Mouse (Mus musculus) kidney, embryonic 14.5 days (tissue): ENCODE results near the gene Smc3. TPM values are rescaled to one million over a fixed set of nuclear protein-coding genes. Genes with fewer than 3 reads are reported as not detected.
A peak's percentile ranks its signal among the peaks of the same experiment; 100 is the strongest.

ENCODE experiments used
- ATAC-seq: fragments of 200-750 bp; cut with Nextera tagmentation; 2 replicates; pipeline ENCODE4 v1.8.0; 2017; ENCODE audit warnings: moderate number of reproducible peaks, mild to moderate bottlenecking, moderate TSS enrichment, moderate library complexity; ENCODE audit not compliant: low FRiP score, low TSS enrichment
- H3K27ac ChIP-seq: fragments of 300-500 bp; sonication (generic); 2 replicates; pipeline ENCODE4 v1.5.1; 2014; ENCODE audit warnings: low read depth, mild to moderate bottlenecking, low read length, moderate library complexity, mixed read lengths
- H3K27me3 ChIP-seq: fragments of 300-500 bp; sonication (generic); 2 replicates; pipeline ENCODE4 v1.6.1; 2014; ENCODE audit warnings: mild to moderate bottlenecking, low read length; ENCODE audit not compliant: control insufficient read depth, insufficient read depth
- H3K36me3 ChIP-seq: fragments of 300-500 bp; sonication (generic); 2 replicates; pipeline ENCODE4 v1.6.1; 2014; ENCODE audit warnings: low read length, mixed read lengths; ENCODE audit not compliant: control insufficient read depth, insufficient read depth
- H3K4me1 ChIP-seq: fragments of 300-500 bp; sonication (generic); 2 replicates; pipeline ENCODE4 v1.6.1; 2014; ENCODE audit warnings: low read length, mixed read lengths; ENCODE audit not compliant: control insufficient read depth, insufficient read depth
- H3K4me2 ChIP-seq: fragments of 300-500 bp; sonication (generic); replicated peaks from 2 replicates; pipeline ENCODE4 v1.6.1; 2014; ENCODE audit warnings: low read depth, mild to moderate bottlenecking, low read length
- H3K4me3 ChIP-seq: fragments of 300-500 bp; sonication (generic); 2 replicates; pipeline ENCODE4 v1.5.1; 2014; ENCODE audit warnings: mild to moderate bottlenecking, low read length
- H3K9ac ChIP-seq: fragments of 300-500 bp; sonication (generic); 2 replicates; pipeline ENCODE4 v1.6.1; 2014; ENCODE audit warnings: low read depth, mild to moderate bottlenecking, low read length, moderate library complexity
- H3K9me3 ChIP-seq: fragments of 300-500 bp; sonication (generic); 2 replicates; pipeline ENCODE4 v1.6.1; 2016; ENCODE audit warnings: low read length; ENCODE audit not compliant: control insufficient read depth
- WGBS: fragments of 180-500 bp; shearing (Covaris S2); extraction: QIAGEN DNeasy Blood & Tissue Kit; methylation state at CpG from one replicate; pipeline ENCODE4 v1.1.7; 2014; 5-methylcytosine and 5-hydroxymethylcytosine counted together
- polyA plus RNA-seq: library from polyadenylated mRNA; unstranded; fragments of >200 nt; fragmentation: Nextera tagmentation; extraction: Ambion mirVana; gene quantifications from 2 replicates; pipeline ENCODE4 v1.2.1, GENCODE M21; 2014

Gene Smc3
- polyA plus RNA-seq, 1 experiment from 2014 or later = 80.2 TPM

GRCm38 (mm10) chr19:53596723-53597474 is 3.3 kb upstream of the Smc3 start:
- no peak overlapping the region for H3K4me3 ChIP-seq
- no peak overlapping the region for H3K27ac ChIP-seq
- WGBS = 64% methylated on average over 7 of the region's 7 CpGs
- ATAC-seq = no peak
- no peak overlapping the region for H3K9ac ChIP-seq
- H3K27me3 ChIP-seq = no peaks in the 10 kb centered on the region
- no peak overlapping the region for H3K4me2 ChIP-seq
- H3K36me3 ChIP-seq = 0 out of 2 replicates have a peak, but pooled peaks cover 1% of the 10 kb centered on the region
- peaks cover 5% of the 10 kb centered on the region; the same call in 1 of the 2 replicates for H3K4me1 ChIP-seq
- H3K9me3 ChIP-seq = no peaks in the 10 kb centered on the region

- Histone ChIP-seq H3K9me3 (no peaks in the 10 kb centered on the region), H3K4me2 (peak overlapping the region; percentile 94), H3K27me3 (no peaks in the 10 kb centered on the region), H3K27ac (peak overlapping the region; percentile 95), H3K9ac (peak overlapping the region; percentile 96), H3K4me3 (peak overlapping the region; percentile 99), H3K36me3 (peaks cover 17% of the 10 kb centered on the region; the same call in 1 of the 2 replicates), H3K4me1 (peaks cover 12% of the 10 kb centered on the region; the same call in 1 of the 2 replicates)
- under 1% methylated on average over 76 of the region's 82 CpGs for WGBS
- peak; percentile 66 for ATAC-seq
These were observed 558 bp downstream of the Smc3 start for GRCm38 (mm10) chr19:53600549-53601362.

GRCm38 (mm10) chr19:53601363-53601655 is 1.1 kb downstream of the Smc3 start:
- H3K4me1 ChIP-seq = peaks cover 12% of the 10 kb centered on the region; the same call in 1 of the 2 replicates
- H3K36me3 ChIP-seq = peaks cover 20% of the 10 kb centered on the region; the same call in 1 of the 2 replicates
- peak overlapping the region; percentile 96 for H3K9ac ChIP-seq
- no peak overlapping the region for H3K27ac ChIP-seq
- no peak for ATAC-seq
- peak overlapping the region; percentile 94 for H3K4me2 ChIP-seq
- H3K9me3 ChIP-seq = no peaks in the 10 kb centered on the region
- peak overlapping the region; percentile 99 for H3K4me3 ChIP-seq
- 10% methylated on average over 11 of the region's 11 CpGs for WGBS
- H3K27me3 ChIP-seq = no peaks in the 10 kb centered on the region

GRCm38 (mm10) chr19:53608921-53609320 is 8.7 kb downstream of the Smc3 start:
- Histone ChIP-seq H3K4me2 (no peak overlapping the region), H3K9ac (no peak overlapping the region), H3K9me3 (no peaks in the 10 kb centered on the region), H3K36me3 (peaks cover 24% of the 10 kb centered on the region; the same call in 1 of the 2 replicates), H3K27ac (no peak overlapping the region), H3K4me1 (0 out of 2 replicates have a peak, but pooled peaks cover 4% of the 10 kb centered on the region), H3K4me3 (no peak overlapping the region), H3K27me3 (no peaks in the 10 kb centered on the region)
- peak; percentile 52; the same call in 1 of the 2 replicates for ATAC-seq
- 83% methylated on average over 6 of the region's 6 CpGs for WGBS

- Histone ChIP-seq H3K4me1 (no peaks in the 10 kb centered on the region), H3K9me3 (no peaks in the 10 kb centered on the region), H3K36me3 (peaks cover 70% of the 10 kb centered on the region), H3K4me2 (no peak overlapping the region), H3K27me3 (no peaks in the 10 kb centered on the region), H3K4me3 (no peak overlapping the region), H3K27ac (no peak overlapping the region), H3K9ac (no peak overlapping the region)
- no peak for ATAC-seq
- WGBS = 94% methylated on average over 13 of the region's 13 CpGs
These were observed 21.5 kb downstream of the Smc3 start for GRCm38 (mm10) chr19:53621681-53622080.

- H3K9me3 ChIP-seq = no peaks in the 10 kb centered on the region
- 98% methylated on average over 2 of the region's 2 CpGs for WGBS
- no peak overlapping the region for H3K4me2 ChIP-seq
- no peak for ATAC-seq
- H3K27me3 ChIP-seq = no peaks in the 10 kb centered on the region
- H3K36me3 ChIP-seq = peaks cover 87% of the 10 kb centered on the region
- no peaks in the 10 kb centered on the region for H3K4me1 ChIP-seq
- H3K9ac ChIP-seq = no peak overlapping the region
- H3K27ac ChIP-seq = no peak overlapping the region
- no peak overlapping the region for H3K4me3 ChIP-seq
These were observed 37.8 kb downstream of the Smc3 start for GRCm38 (mm10) chr19:53638041-53638440.

- peaks cover 87% of the 10 kb centered on the region for H3K36me3 ChIP-seq
- H3K27me3 ChIP-seq = no peaks in the 10 kb centered on the region
- WGBS = 92% methylated on average over 8 of the region's 8 CpGs
- H3K9ac ChIP-seq = no peak overlapping the region
- no peak overlapping the region for H3K4me3 ChIP-seq
- H3K27ac ChIP-seq = no peak overlapping the region
- H3K4me1 ChIP-seq = no peaks in the 10 kb centered on the region
- no peak for ATAC-seq
- H3K4me2 ChIP-seq = no peak overlapping the region
- H3K9me3 ChIP-seq = no peaks in the 10 kb centered on the region
These were observed 38.5 kb downstream of the Smc3 start for GRCm38 (mm10) chr19:53638727-53639126.

- Histone ChIP-seq H3K4me2 (no peak overlapping the region), H3K4me1 (peaks cover 2% of the 10 kb centered on the region), H3K4me3 (no peak overlapping the region), H3K9me3 (no peaks in the 10 kb centered on the region), H3K27ac (no peak overlapping the region), H3K9ac (no peak overlapping the region), H3K27me3 (no peaks in the 10 kb centered on the region), H3K36me3 (peaks cover 67% of the 10 kb centered on the region)
- ATAC-seq = no peak
- 88% methylated on average over 9 of the region's 9 CpGs for whole genome bisulfite sequencing
These were observed 43.9 kb downstream of the Smc3 start for GRCm38 (mm10) chr19:53644020-53644595.
